Comparison of ENCODE assay signal across 16 mouse cellular contexts in the genomic region with DNA sequence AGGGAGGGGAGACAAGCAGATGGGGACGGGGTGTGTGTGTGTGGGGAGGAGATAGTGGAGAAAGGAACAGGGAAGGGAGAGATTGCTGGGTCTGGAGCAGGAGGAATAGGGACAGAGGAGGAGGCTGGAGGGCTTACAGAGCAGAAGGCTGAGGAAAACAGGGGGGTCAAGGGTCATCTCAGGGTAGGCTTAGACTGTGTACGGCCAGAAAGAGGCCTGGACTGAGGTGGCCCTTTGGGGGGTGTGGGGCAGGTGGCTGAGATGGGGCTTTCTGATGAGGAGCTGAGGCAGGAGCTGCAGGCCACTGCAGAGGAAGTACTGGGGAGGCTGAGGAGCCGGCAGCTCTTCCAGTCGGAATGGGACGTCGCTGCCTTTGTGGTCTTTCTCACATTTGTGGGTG. TPM values are rescaled to one million over a fixed set of nuclear protein-coding genes. Genes with fewer than 3 reads are reported as not detected.
DNase-seq lines count a peak whose midpoint lies in the region; ATAC-seq and TF ChIP-seq lines count a peak whose summit lies in the region.
"Had no signal": no experiment of that assay in that cellular context is flagged by ENCODE, and none has a peak within 500 bp of the region (broad histone marks: within the 10 kb centered on the region; RNA-seq: fewer than 3 reads in every experiment).

No protein-coding gene starts in this region.

- H3K9ac ChIP-seq in liver, embryonic 12.5 days: no peak overlapping the region
- H3K9ac ChIP-seq in liver, embryonic 11.5 days (ENCODE audit: low read depth, low read length): no peak overlapping the region
- H3K9ac ChIP-seq in embryonic facial prominence, embryonic 12.5 days: no peak overlapping the region
- H3K9ac ChIP-seq in intestine, embryonic 16.5 days (ENCODE audit: low read depth, low read length): peak overlapping the region; percentile 72
- H3K9ac ChIP-seq in liver, embryonic 14.5 days (replicated peaks): no peak overlapping the region
- H3K9ac ChIP-seq: midbrain, embryonic 13.5 days; neural tube, embryonic 15.5 days had no signal

- no peak for TF ChIP-seq EP300 in liver, embryonic 14.5 days (IDR thresholded peaks at IDR 0.05; ENCODE audit: low read depth)

- 55% methylated on average over 6 of the region's 6 CpGs for WGBS in liver, embryonic 12.5 days (ENCODE audit: insufficient replicate concordance)
- 52% methylated on average over 6 of the region's 6 CpGs for WGBS in liver, embryonic 11.5 days
- WGBS in embryonic facial prominence, embryonic 12.5 days: 46% methylated on average over 6 of the region's 6 CpGs
- 35% methylated on average over 6 of the region's 6 CpGs for WGBS in intestine, embryonic 16.5 days
- WGBS in liver, embryonic 14.5 days (ENCODE audit: insufficient replicate concordance): 50% methylated on average over 6 of the region's 6 CpGs

- H3K9me3 ChIP-seq in liver, embryonic 12.5 days (replicated peaks): no peaks in the 10 kb centered on the region
- H3K9me3 ChIP-seq in liver, embryonic 11.5 days (ENCODE audit: control insufficient read depth, low read length): no peaks in the 10 kb centered on the region
- no peaks in the 10 kb centered on the region for H3K9me3 ChIP-seq in embryonic facial prominence, embryonic 12.5 days
- no peaks in the 10 kb centered on the region for H3K9me3 ChIP-seq in intestine, embryonic 16.5 days (ENCODE audit: control insufficient read depth, low read length)
- no peaks in the 10 kb centered on the region for H3K9me3 ChIP-seq in liver, embryonic 14.5 days (ENCODE audit: control insufficient read depth, low read length)
- H3K9me3 ChIP-seq: G1E; midbrain, embryonic 13.5 days; neural tube, embryonic 15.5 days had no signal

- TF ChIP-seq CTCF in liver, embryonic 14.5 days (IDR thresholded peaks at IDR 0.05; ENCODE audit: low read depth): no peak

- peaks cover 14% of the 10 kb centered on the region for H3K36me3 ChIP-seq in liver, embryonic 12.5 days
- H3K36me3 ChIP-seq in liver, embryonic 11.5 days (ENCODE audit: control insufficient read depth, insufficient read depth, low read length): no peaks in the 10 kb centered on the region
- no peaks in the 10 kb centered on the region; the same call in 1 of the 2 replicates for H3K36me3 ChIP-seq in embryonic facial prominence, embryonic 12.5 days
- no peaks in the 10 kb centered on the region for H3K36me3 ChIP-seq in intestine, embryonic 16.5 days (ENCODE audit: control insufficient read depth, insufficient read depth, low read length)
- no peaks in the 10 kb centered on the region for H3K36me3 ChIP-seq in liver, embryonic 14.5 days (replicated peaks; ENCODE audit: control insufficient read depth, insufficient read depth, low read depth)

- H3K4me2 ChIP-seq in liver, embryonic 12.5 days: peak overlapping the region; percentile 32
- no peak overlapping the region for H3K4me2 ChIP-seq in liver, embryonic 11.5 days
- H3K4me2 ChIP-seq in embryonic facial prominence, embryonic 12.5 days (replicated peaks): 0 out of 2 replicates have a peak overlapping the region, but pooled peaks have one; percentile 11
- H3K4me2 ChIP-seq in intestine, embryonic 16.5 days (ENCODE audit: low read depth, low read length): peak overlapping the region; percentile 64
- H3K4me2 ChIP-seq in liver, embryonic 14.5 days (ENCODE audit: low read depth): peak overlapping the region; percentile 16; the same call in 1 of the 2 replicates
- H3K4me2 ChIP-seq: midbrain, embryonic 13.5 days; neural tube, embryonic 15.5 days had no signal

- peaks cover 20% of the 10 kb centered on the region; the same call in 1 of the 2 replicates for H3K27me3 ChIP-seq in liver, embryonic 12.5 days (replicated peaks)
- H3K27me3 ChIP-seq in liver, embryonic 11.5 days (replicated peaks; ENCODE audit: control insufficient read depth, insufficient read depth, low read length): no peaks in the 10 kb centered on the region
- no peaks in the 10 kb centered on the region for H3K27me3 ChIP-seq in embryonic facial prominence, embryonic 12.5 days
- no peaks in the 10 kb centered on the region for H3K27me3 ChIP-seq in intestine, embryonic 16.5 days (replicated peaks; ENCODE audit: control insufficient read depth, insufficient read depth, low read length)
- no peaks in the 10 kb centered on the region for H3K27me3 ChIP-seq in liver, embryonic 14.5 days (ENCODE audit: control insufficient read depth, insufficient read depth, low read length)
- H3K27me3 ChIP-seq: midbrain, embryonic 13.5 days; neural tube, embryonic 15.5 days had no signal

- peak; percentile 5; the same call in 1 of the 2 replicates for ATAC-seq in liver, embryonic 12.5 days
- ATAC-seq in liver, embryonic 11.5 days (replicated peaks; ENCODE audit: low FRiP score): no peak; the same call in 1 of the 2 replicates
- no peak for ATAC-seq in embryonic facial prominence, embryonic 12.5 days (ENCODE audit: insufficient number of reproducible peaks, insufficient read depth, low FRiP score, low TSS enrichment)
- peak; percentile 57 for ATAC-seq in intestine, embryonic 16.5 days
- ATAC-seq in liver, embryonic 14.5 days (ENCODE audit: insufficient read depth): peak; percentile 8; the same call in 1 of the 2 replicates
- ATAC-seq in megakaryocyte-erythroid progenitor cell, adult 5-6 weeks (replicated peaks; ENCODE audit: low FRiP score, low TSS enrichment, poor library complexity, severe bottlenecking): no peak
- ATAC-seq: midbrain, embryonic 13.5 days had no signal

- H3K4me3 ChIP-seq in liver, embryonic 12.5 days: no peak overlapping the region
- no peak overlapping the region for H3K4me3 ChIP-seq in liver, embryonic 11.5 days (ENCODE audit: low read depth, low read length)
- no peak overlapping the region for H3K4me3 ChIP-seq in embryonic facial prominence, embryonic 12.5 days
- peak overlapping the region; percentile 50 for H3K4me3 ChIP-seq in intestine, embryonic 16.5 days (ENCODE audit: low read length)
- no peak overlapping the region for H3K4me3 ChIP-seq in liver, embryonic 14.5 days (ENCODE audit: insufficient read depth in 1 of 2, low read depth in 2 of 2, low read length in 2 of 2)
- H3K4me3 ChIP-seq: midbrain, embryonic 13.5 days; neural tube, embryonic 15.5 days had no signal

- peak overlapping the region; percentile 54 for H3K27ac ChIP-seq in liver, embryonic 12.5 days
- no peak overlapping the region; the same call in 1 of the 2 replicates for H3K27ac ChIP-seq in liver, embryonic 11.5 days (ENCODE audit: low read depth, low read length)
- H3K27ac ChIP-seq in embryonic facial prominence, embryonic 12.5 days: no peak overlapping the region
- peak overlapping the region; percentile 87 for H3K27ac ChIP-seq in intestine, embryonic 16.5 days (ENCODE audit: low read length)
- H3K27ac ChIP-seq in liver, embryonic 14.5 days: no peak overlapping the region
- H3K27ac ChIP-seq: midbrain, embryonic 13.5 days; neural tube, embryonic 15.5 days had no signal

- DNase-seq in liver, embryonic 11.5 days (ENCODE audit: low spot score): no peak
- DNase-seq in liver, embryonic 14.5 days (ENCODE audit: low read depth in 3 of 3, low spot score in 3 of 3): no peak
- no peak for DNase-seq in Muller cell, postnatal 12 days (ENCODE audit: inconsistent ontology term)
- DNase-seq: right cerebral cortex, postnatal 4 days had no signal

- peaks cover 32% of the 10 kb centered on the region for H3K4me1 ChIP-seq in liver, embryonic 12.5 days
- H3K4me1 ChIP-seq in liver, embryonic 11.5 days (replicated peaks; ENCODE audit: control insufficient read depth, insufficient read depth, low read length): peaks cover 13% of the 10 kb centered on the region
- peaks cover 7% of the 10 kb centered on the region for H3K4me1 ChIP-seq in embryonic facial prominence, embryonic 12.5 days
- peaks cover 11% of the 10 kb centered on the region for H3K4me1 ChIP-seq in intestine, embryonic 16.5 days (ENCODE audit: control insufficient read depth, insufficient read depth, low read length)
- peaks cover 7 to 16% of the 10 kb centered on the region in 2 experiments; a peak in 3 of 4 replicates for H3K4me1 ChIP-seq in liver, embryonic 14.5 days (replicated peaks; ENCODE audit: control insufficient read depth in 2 of 2, insufficient read depth in 2 of 2, low read length in 1 of 2)

RNA-seq across cellular contexts. Expression of a gene that starts 0.4 kb away (rescaled TPM):
- polyA plus RNA-seq in liver, embryonic 12.5 days (2016; fragmentation: Nextera tagmentation; extraction: Ambion mirVana): 5.7 and 6.9 TPM in 2 replicates
- polyA plus RNA-seq in liver, embryonic 11.5 days (2014; fragmentation: Nextera tagmentation; extraction: Ambion mirVana): 4.3 and 4.8 TPM in 2 replicates
- polyA plus RNA-seq in embryonic facial prominence, embryonic 12.5 days (2016; fragmentation: Nextera tagmentation; extraction: Ambion mirVana): 3.6 and 3.9 TPM in 2 replicates
- polyA plus RNA-seq in intestine, embryonic 16.5 days (2015; fragmentation: Nextera tagmentation; extraction: Ambion mirVana): 133 and 146 TPM in 2 replicates
- 9.1 and 9.7 TPM in 2 replicates for polyA plus RNA-seq in liver, embryonic 14.5 days (2012; rRNA removed)
- 4.5 and 7.8 TPM in 2 replicates for polyA plus RNA-seq in liver, embryonic 14.5 days (2014; fragmentation: Nextera tagmentation; extraction: Ambion mirVana)
- total RNA-seq in megakaryocyte-erythroid progenitor cell, adult 5-6 weeks (2014; fragmentation: Nextera tagmentation): not detected in 2 replicates
- total RNA-seq in megakaryocyte-erythroid progenitor cell, adult 5-6 weeks (2017): not detected in 2 replicates
- total RNA-seq: adrenal gland, adult 18-20 months; G1E; left cerebral cortex, postnatal 36 days had no signal
- polyA plus RNA-seq: G1E had no signal

RNA-seq across cellular contexts. Expression of a gene that starts 5.9 kb away (rescaled TPM):
- polyA plus RNA-seq in liver, embryonic 12.5 days (2016; fragmentation: Nextera tagmentation; extraction: Ambion mirVana): 42.3 and 43.2 TPM in 2 replicates
- polyA plus RNA-seq in liver, embryonic 11.5 days (2014; fragmentation: Nextera tagmentation; extraction: Ambion mirVana): 65.2 and 65.9 TPM in 2 replicates
- polyA plus RNA-seq in embryonic facial prominence, embryonic 12.5 days (2016; fragmentation: Nextera tagmentation; extraction: Ambion mirVana): 65.1 and 74.9 TPM in 2 replicates
- 51.6 TPM in 2 replicates for polyA plus RNA-seq in intestine, embryonic 16.5 days (2015; fragmentation: Nextera tagmentation; extraction: Ambion mirVana)
- polyA plus RNA-seq in liver, embryonic 14.5 days (2012; rRNA removed): 35.8 and 45.7 TPM in 2 replicates
- polyA plus RNA-seq in liver, embryonic 14.5 days (2014; fragmentation: Nextera tagmentation; extraction: Ambion mirVana): 39.3 and 42.0 TPM in 2 replicates
- total RNA-seq in megakaryocyte-erythroid progenitor cell, adult 5-6 weeks (2014; fragmentation: Nextera tagmentation): 3.4 and 24.4 TPM in 2 replicates
- 1.6 and 2.2 TPM in 2 replicates for total RNA-seq in megakaryocyte-erythroid progenitor cell, adult 5-6 weeks (2017)

RNA-seq across cellular contexts. Expression of a gene that starts 9.8 kb away (rescaled TPM):
- polyA plus RNA-seq in liver, embryonic 12.5 days (2016; fragmentation: Nextera tagmentation; extraction: Ambion mirVana): 0.11 TPM in 1 of 2 replicates, not detected in the other
- polyA plus RNA-seq in liver, embryonic 11.5 days (2014; fragmentation: Nextera tagmentation; extraction: Ambion mirVana): not detected in 2 replicates
- polyA plus RNA-seq in embryonic facial prominence, embryonic 12.5 days (2016; fragmentation: Nextera tagmentation; extraction: Ambion mirVana): not detected in 2 replicates
- 0.11 TPM in 1 of 2 replicates, not detected in the other for polyA plus RNA-seq in intestine, embryonic 16.5 days (2015; fragmentation: Nextera tagmentation; extraction: Ambion mirVana)
- 0.02 TPM in 1 of 2 replicates, not detected in the other for polyA plus RNA-seq in liver, embryonic 14.5 days (2012; rRNA removed)
- not detected in 2 replicates for polyA plus RNA-seq in liver, embryonic 14.5 days (2014; fragmentation: Nextera tagmentation; extraction: Ambion mirVana)
- not detected in 2 replicates for total RNA-seq in megakaryocyte-erythroid progenitor cell, adult 5-6 weeks (2014; fragmentation: Nextera tagmentation)
- total RNA-seq in megakaryocyte-erythroid progenitor cell, adult 5-6 weeks (2017): not detected in 2 replicates
- total RNA-seq: adrenal gland, adult 18-20 months; left cerebral cortex, postnatal 36 days had no signal
- polyA plus RNA-seq: embryonic facial prominence, embryonic 11.5 days; frontal cortex, adult 2 months; heart, postnatal 0 days; midbrain, embryonic 13.5 days; neural tube, embryonic 15.5 days had no signal

RNA-seq across cellular contexts. Expression of a gene that starts 42.2 kb away (rescaled TPM):
- polyA plus RNA-seq in liver, embryonic 12.5 days (2016; fragmentation: Nextera tagmentation; extraction: Ambion mirVana): 67.7 and 69.6 TPM in 2 replicates
- 84.8 and 96.2 TPM in 2 replicates for polyA plus RNA-seq in liver, embryonic 11.5 days (2014; fragmentation: Nextera tagmentation; extraction: Ambion mirVana)
- polyA plus RNA-seq in embryonic facial prominence, embryonic 12.5 days (2016; fragmentation: Nextera tagmentation; extraction: Ambion mirVana): 169 and 172 TPM in 2 replicates
- 139 and 140 TPM in 2 replicates for polyA plus RNA-seq in intestine, embryonic 16.5 days (2015; fragmentation: Nextera tagmentation; extraction: Ambion mirVana)
- 23.9 and 26.4 TPM in 2 replicates for polyA plus RNA-seq in liver, embryonic 14.5 days (2012; rRNA removed)
- polyA plus RNA-seq in liver, embryonic 14.5 days (2014; fragmentation: Nextera tagmentation; extraction: Ambion mirVana): 21.7 and 26.3 TPM in 2 replicates
- 68.7 and 80.2 TPM in 2 replicates for total RNA-seq in megakaryocyte-erythroid progenitor cell, adult 5-6 weeks (2014; fragmentation: Nextera tagmentation)
- total RNA-seq in megakaryocyte-erythroid progenitor cell, adult 5-6 weeks (2017): 84.7 and 85.2 TPM in 2 replicates

RNA-seq across cellular contexts. Expression of a gene that starts 42.4 kb away (rescaled TPM):
- polyA plus RNA-seq in liver, embryonic 12.5 days (2016; fragmentation: Nextera tagmentation; extraction: Ambion mirVana): 13.8 and 15.2 TPM in 2 replicates
- polyA plus RNA-seq in liver, embryonic 11.5 days (2014; fragmentation: Nextera tagmentation; extraction: Ambion mirVana): 17.2 and 19.2 TPM in 2 replicates
- polyA plus RNA-seq in embryonic facial prominence, embryonic 12.5 days (2016; fragmentation: Nextera tagmentation; extraction: Ambion mirVana): 26.9 and 27.0 TPM in 2 replicates
- 11.1 and 12.4 TPM in 2 replicates for polyA plus RNA-seq in intestine, embryonic 16.5 days (2015; fragmentation: Nextera tagmentation; extraction: Ambion mirVana)
- polyA plus RNA-seq in liver, embryonic 14.5 days (2012; rRNA removed): 10.6 and 11.5 TPM in 2 replicates
- polyA plus RNA-seq in liver, embryonic 14.5 days (2014; fragmentation: Nextera tagmentation; extraction: Ambion mirVana): 8.9 and 10.3 TPM in 2 replicates
- 47.5 and 48.3 TPM in 2 replicates for total RNA-seq in megakaryocyte-erythroid progenitor cell, adult 5-6 weeks (2014; fragmentation: Nextera tagmentation)
- 38.4 and 39.8 TPM in 2 replicates for total RNA-seq in megakaryocyte-erythroid progenitor cell, adult 5-6 weeks (2017)

Comparison
In these comparisons a context has a peak if more than half of its experiments do, and no peak if none do; other contexts are left out.
1. ATAC-seq: peak in liver, embryonic 12.5 days (single experiment), intestine, embryonic 16.5 days (single experiment) and liver, embryonic 14.5 days (single experiment); none in liver, embryonic 11.5 days (single experiment), embryonic facial prominence, embryonic 12.5 days (single experiment) and megakaryocyte-erythroid progenitor cell, adult 5-6 weeks (single experiment).
2. H3K27ac ChIP-seq: peak in liver, embryonic 12.5 days (single experiment) and intestine, embryonic 16.5 days (single experiment); none in liver, embryonic 11.5 days (single experiment), embryonic facial prominence, embryonic 12.5 days (single experiment) and liver, embryonic 14.5 days (single experiment).
3. RNA of a gene that starts 0.4 kb away (polyA plus RNA-seq): 133 to 146 TPM in intestine, embryonic 16.5 days; 4.5 to 9.7 TPM in liver, embryonic 14.5 days, 5.7 to 6.9 TPM in liver, embryonic 12.5 days, 4.3 to 4.8 TPM in liver, embryonic 11.5 days and 3.6 to 3.9 TPM in embryonic facial prominence, embryonic 12.5 days; every median in the first group is over 10 times any median in the second.